ENCODE assay signal across 19 mouse cellular contexts in the genomic region with DNA sequence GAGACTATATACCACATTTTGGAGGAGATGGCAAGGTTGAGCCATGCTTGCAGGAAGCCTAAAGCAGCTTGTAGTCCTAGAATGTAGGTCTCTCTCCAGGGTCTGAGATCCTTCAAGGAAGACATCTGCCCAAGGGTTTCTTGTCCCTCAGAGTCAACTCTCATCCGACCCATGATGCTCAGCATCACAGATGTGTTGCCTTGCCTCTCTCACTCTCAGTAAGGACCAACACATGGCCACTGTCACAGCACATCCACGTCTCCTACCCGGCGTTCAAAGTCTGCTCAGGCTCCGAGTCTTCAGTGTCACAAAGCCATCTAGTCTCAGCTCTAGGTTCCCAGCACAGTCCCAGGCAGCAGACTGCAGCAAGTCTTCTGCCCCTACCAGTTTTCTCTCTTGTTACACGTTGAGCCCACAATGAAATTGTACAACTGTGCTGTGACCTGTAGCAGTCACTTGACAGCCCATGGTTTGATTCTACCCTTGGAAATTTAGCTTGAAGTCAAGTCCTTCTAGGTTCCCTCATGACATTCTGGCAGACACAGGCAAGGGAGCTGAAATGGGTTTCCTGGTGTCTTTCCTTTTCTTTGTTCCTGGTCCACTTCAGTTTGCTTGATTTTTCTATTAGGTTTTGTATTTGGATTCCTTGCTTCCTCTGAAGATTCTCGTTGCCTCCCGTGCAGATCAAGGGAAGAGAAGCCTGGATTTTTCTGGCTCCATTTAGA. TPM values are rescaled to one million over a fixed set of nuclear protein-coding genes. Genes with fewer than 3 reads are reported as not detected.
DNase-seq lines count a peak whose midpoint lies in the region; ATAC-seq and TF ChIP-seq lines count a peak whose summit lies in the region.
"Had no signal": no experiment of that assay in that cellular context is flagged by ENCODE, and none has a peak within 500 bp of the region (broad histone marks: within the 10 kb centered on the region; RNA-seq: fewer than 3 reads in every experiment).

No protein-coding gene starts in this region.

- WGBS in heart, embryonic 10.5 days, result 58% methylated on average over 8 of the region's 8 CpGs
- 66% methylated on average over 8 of the region's 8 CpGs for WGBS in midbrain, embryonic 10.5 days
- WGBS in midbrain, postnatal 0 days, result 59% methylated on average over 8 of the region's 8 CpGs

- H3K27ac ChIP-seq in heart, embryonic 10.5 days, result no peak overlapping the region
- no peak overlapping the region for H3K27ac ChIP-seq in midbrain, embryonic 10.5 days (replicated peaks)
- no peak overlapping the region for H3K27ac ChIP-seq in midbrain, postnatal 0 days (ENCODE audit: low read depth, low read length)
- H3K27ac ChIP-seq: hindbrain, embryonic 15.5 days; layer of hippocampus, adult 2 months had no signal

- H3K9me3 ChIP-seq in heart, embryonic 10.5 days, result peaks cover 91% of the 10 kb centered on the region
- H3K9me3 ChIP-seq in midbrain, embryonic 10.5 days (replicated peaks), result peaks cover 98% of the 10 kb centered on the region
- peaks cover 95% of the 10 kb centered on the region for H3K9me3 ChIP-seq in midbrain, postnatal 0 days (ENCODE audit: low read length)

- H3K4me2 ChIP-seq in midbrain, postnatal 0 days (ENCODE audit: low read depth, low read length, poor library complexity, severe bottlenecking), result no peak overlapping the region
- H3K4me2 ChIP-seq: hindbrain, embryonic 15.5 days had no signal

- H3K36me3 ChIP-seq in heart, embryonic 10.5 days, result no peaks in the 10 kb centered on the region
- no peaks in the 10 kb centered on the region for H3K36me3 ChIP-seq in midbrain, embryonic 10.5 days
- no peaks in the 10 kb centered on the region for H3K36me3 ChIP-seq in midbrain, postnatal 0 days (ENCODE audit: insufficient read depth, low read length)
- no peaks in the 10 kb centered on the region for H3K36me3 ChIP-seq in splenic B cell, adult 2 months (ENCODE audit: control insufficient read depth, insufficient read depth, low read length, poor library complexity, severe bottlenecking)
- H3K36me3 ChIP-seq: hindbrain, embryonic 15.5 days had no signal

- no peak overlapping the region for H3K4me3 ChIP-seq in heart, embryonic 10.5 days
- H3K4me3 ChIP-seq in midbrain, embryonic 10.5 days, result no peak overlapping the region
- H3K4me3 ChIP-seq in midbrain, postnatal 0 days (ENCODE audit: low read depth, low read length), result no peak overlapping the region
- H3K4me3 ChIP-seq: hindbrain, embryonic 15.5 days; layer of hippocampus, adult 2 months; myocyte had no signal

- no peak overlapping the region for H3K9ac ChIP-seq in midbrain, postnatal 0 days (replicated peaks; ENCODE audit: low read length, poor library complexity, severe bottlenecking)
- H3K9ac ChIP-seq: hindbrain, embryonic 15.5 days had no signal

- no peak for TF ChIP-seq CTCF in midbrain, postnatal 0 days (IDR thresholded peaks at IDR 0.05)

- no peak for ATAC-seq in midbrain, postnatal 0 days (ENCODE audit: low FRiP score)

- peak; percentile 82 for DNase-seq in heart, embryonic 10.5 days (ENCODE audit: low spot score)
- no peak for DNase-seq in heart, postnatal 14 days
- DNase-seq in midbrain, embryonic 10.5 days (ENCODE audit: low spot score), result peak; percentile 26
- DNase-seq in midbrain, postnatal 0 days (ENCODE audit: low spot score), result no peak
- DNase-seq in embryo, embryonic 11 days, result peak; percentile 1
- DNase-seq in splenic B cell, adult 2 months (ENCODE audit: low read depth, low spot score), result peak; percentile 23
- DNase-seq in adrenal gland, postnatal 25 days, result no peak
- DNase-seq in adrenal gland, postnatal 14 days, result no peak
- DNase-seq: cerebellum, adult 8-10 months; kidney, adult 8-10 months; lung, adult 2 months had no signal

- H3K4me1 ChIP-seq in heart, embryonic 10.5 days, result no peaks in the 10 kb centered on the region
- H3K4me1 ChIP-seq in midbrain, embryonic 10.5 days, result no peaks in the 10 kb centered on the region
- no peaks in the 10 kb centered on the region for H3K4me1 ChIP-seq in midbrain, postnatal 0 days (ENCODE audit: insufficient read depth, low read length)
- H3K4me1 ChIP-seq: hindbrain, embryonic 15.5 days had no signal

- intact Hi-C loops in heart, postnatal 14 days (cut with DNase I), result no loop called here

- H3K27me3 ChIP-seq in heart, embryonic 10.5 days (ENCODE audit: insufficient read depth, poor library complexity, severe bottlenecking), result no peaks in the 10 kb centered on the region
- H3K27me3 ChIP-seq in midbrain, embryonic 10.5 days (ENCODE audit: low read depth, poor library complexity, severe bottlenecking), result no peaks in the 10 kb centered on the region
- H3K27me3 ChIP-seq in midbrain, postnatal 0 days (ENCODE audit: insufficient read depth, low read length), result no peaks in the 10 kb centered on the region
- no peaks in the 10 kb centered on the region for H3K27me3 ChIP-seq in splenic B cell, adult 2 months (ENCODE audit: control insufficient read depth, insufficient read depth, low read length, poor library complexity, severe bottlenecking)
- H3K27me3 ChIP-seq: hindbrain, embryonic 15.5 days had no signal

RNA-seq across cellular contexts. Expression of gene Trpm8, which starts 27.0 kb away (rescaled TPM):
- polyA plus RNA-seq in heart, embryonic 10.5 days (2016; fragmentation: Nextera tagmentation; extraction: Ambion mirVana), result 0.11 and 0.15 TPM in 2 replicates
- total RNA-seq in heart, postnatal 14 days (2021), result not detected
- not detected in 2 replicates for polyA plus RNA-seq in midbrain, embryonic 10.5 days (2016; fragmentation: Nextera tagmentation; extraction: Ambion mirVana)
- total RNA-seq in midbrain, postnatal 0 days (2014; rRNA removed), result 1.2 TPM in 2 replicates
- polyA plus RNA-seq in midbrain, postnatal 0 days (2015; fragmentation: Nextera tagmentation; extraction: Ambion mirVana), result 0.21 and 0.29 TPM in 2 replicates
- not detected in 2 replicates for total RNA-seq in adrenal gland, postnatal 25 days (2021)
- not detected in 2 replicates for total RNA-seq in adrenal gland, postnatal 14 days (2021)
- total RNA-seq: adrenal gland, adult 18-20 months; megakaryocyte-erythroid progenitor cell, adult 5-6 weeks had no signal
- polyA plus RNA-seq: gonadal fat pad, adult 2 months; heart, embryonic 16.5 days; lung, adult 2 months; spleen, adult 2 months had no signal

RNA-seq across cellular contexts. Expression of gene Hjurp, which starts 27.0 kb away (rescaled TPM):
- 143 and 155 TPM in 2 replicates for polyA plus RNA-seq in heart, embryonic 10.5 days (2016; fragmentation: Nextera tagmentation; extraction: Ambion mirVana)
- 10 to 100 TPM; 25.4 to 32.1 TPM for total RNA-seq in heart, postnatal 14 days (2021)
- 213 and 222 TPM in 2 replicates for polyA plus RNA-seq in midbrain, embryonic 10.5 days (2016; fragmentation: Nextera tagmentation; extraction: Ambion mirVana)
- total RNA-seq in midbrain, postnatal 0 days (2014; rRNA removed), result 88.0 and 96.8 TPM in 2 replicates
- 42.3 and 45.9 TPM in 2 replicates for polyA plus RNA-seq in midbrain, postnatal 0 days (2015; fragmentation: Nextera tagmentation; extraction: Ambion mirVana)
- total RNA-seq in adrenal gland, postnatal 25 days (2021), result 58.4 and 64.0 TPM in 2 replicates
- total RNA-seq in adrenal gland, postnatal 14 days (2021), result 57.7 and 64.9 TPM in 2 replicates

Comparison
In these comparisons a context has a peak if more than half of its experiments do, and no peak if none do; other contexts are left out.
1. DNase-seq: peak in heart, embryonic 10.5 days (single experiment), midbrain, embryonic 10.5 days (single experiment), embryo, embryonic 11 days (single experiment) and splenic B cell, adult 2 months (single experiment); none in heart, postnatal 14 days (0 of 2), midbrain, postnatal 0 days (single experiment), adrenal gland, postnatal 25 days (single experiment) and adrenal gland, postnatal 14 days (single experiment).